Mouse (Mus musculus): ENCODE measurements around the gene Pip5k1b.
A peak's percentile ranks its signal among the peaks of the same experiment; 100 is the strongest.

Pip5k1b gene

DNA sequence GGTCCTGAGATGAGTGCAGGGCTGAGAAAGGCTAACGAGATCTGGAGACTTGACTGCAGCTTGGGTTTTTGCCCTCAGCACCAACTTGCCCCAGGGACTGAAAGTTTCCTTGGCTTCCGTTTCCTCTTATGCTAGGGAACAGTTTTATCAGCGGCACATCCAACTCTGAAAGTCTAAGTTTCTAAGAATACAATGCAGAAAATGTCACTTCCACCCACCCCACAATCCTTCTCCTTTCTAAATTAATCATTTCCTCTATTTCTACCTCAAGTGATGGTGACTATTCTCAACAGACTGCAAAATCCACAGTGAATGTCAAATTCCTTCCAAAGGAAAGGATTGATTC, 138.0 kb downstream of the Pip5k1b start:
- no peak for DNase-seq (ENCODE audit: low read depth, low spot score)

DNA sequence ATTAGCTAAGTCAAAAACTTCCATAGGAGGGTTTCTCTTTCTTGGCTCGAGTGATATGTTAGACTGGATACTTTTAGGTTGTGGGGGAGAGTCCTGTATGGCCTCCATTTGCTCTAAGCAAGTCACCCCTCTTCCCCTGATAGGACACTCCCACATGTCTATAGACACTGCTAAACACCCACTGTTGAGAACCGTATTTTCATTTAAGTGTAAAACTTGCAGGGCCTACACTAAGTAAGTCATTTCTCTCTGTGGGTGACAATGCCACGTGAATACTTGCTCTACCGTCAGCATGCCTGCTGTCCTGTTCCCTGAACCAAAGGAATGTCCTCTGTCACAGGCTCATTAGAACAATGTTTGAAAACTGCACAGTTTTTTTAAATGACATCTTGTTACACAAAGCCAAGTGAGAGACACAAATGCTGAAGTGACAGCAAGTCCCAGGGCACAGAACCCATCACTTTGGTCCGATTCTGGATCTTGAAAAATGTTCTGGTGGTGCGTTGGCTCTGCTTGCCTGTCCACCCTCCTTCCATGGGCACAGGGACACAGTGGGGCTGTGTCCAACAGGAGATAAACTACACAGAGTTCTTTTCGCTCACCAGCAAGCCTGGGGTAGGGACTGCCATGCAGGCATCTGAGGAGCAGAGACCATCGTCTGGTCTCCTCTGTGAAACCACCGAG, 138.6 kb downstream of the Pip5k1b start:
- no peak for DNase-seq (ENCODE audit: low read depth, low spot score)

DNA sequence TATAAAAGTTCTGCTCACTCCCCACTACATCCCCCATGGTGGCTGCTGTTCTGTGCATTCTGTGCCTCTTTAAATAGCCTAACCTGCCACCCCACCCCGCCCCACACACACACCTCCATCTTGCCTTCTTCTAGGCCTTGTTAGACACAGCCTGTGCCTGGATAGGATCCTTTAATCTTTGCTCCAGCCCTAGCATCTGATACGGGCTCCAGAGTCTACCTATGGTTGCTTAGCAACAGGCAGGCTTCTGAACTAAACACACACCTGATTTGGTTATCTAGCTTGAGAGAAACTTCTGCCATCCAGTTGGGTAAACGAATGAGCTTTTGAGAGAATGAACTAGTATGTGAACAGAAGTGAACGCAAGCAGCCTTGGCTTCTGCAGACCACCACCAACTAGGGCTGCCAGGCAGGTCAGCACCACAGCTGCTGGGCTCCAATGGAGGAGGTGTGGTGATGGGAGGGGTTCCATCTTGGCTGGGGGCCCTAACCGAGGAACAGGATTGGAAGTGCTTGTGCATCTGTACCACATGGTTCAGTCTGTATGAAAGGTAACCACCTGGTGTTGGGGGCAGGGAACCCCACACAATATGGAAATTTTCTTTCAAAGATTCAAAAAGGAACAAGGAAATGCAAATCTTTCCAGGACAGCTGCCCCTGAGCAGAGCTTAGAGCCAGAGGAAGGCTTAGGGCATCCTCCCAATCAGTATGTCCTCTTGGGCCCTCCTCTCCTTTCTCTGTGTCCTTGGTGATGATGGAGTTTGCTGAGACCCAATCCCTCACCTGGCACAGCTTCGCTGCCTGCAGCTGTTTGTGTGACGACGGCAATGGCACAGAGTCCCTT, 139.7 kb downstream of the Pip5k1b start:
- DNase-seq (ENCODE audit: low read depth, low spot score) = no peak

DNA sequence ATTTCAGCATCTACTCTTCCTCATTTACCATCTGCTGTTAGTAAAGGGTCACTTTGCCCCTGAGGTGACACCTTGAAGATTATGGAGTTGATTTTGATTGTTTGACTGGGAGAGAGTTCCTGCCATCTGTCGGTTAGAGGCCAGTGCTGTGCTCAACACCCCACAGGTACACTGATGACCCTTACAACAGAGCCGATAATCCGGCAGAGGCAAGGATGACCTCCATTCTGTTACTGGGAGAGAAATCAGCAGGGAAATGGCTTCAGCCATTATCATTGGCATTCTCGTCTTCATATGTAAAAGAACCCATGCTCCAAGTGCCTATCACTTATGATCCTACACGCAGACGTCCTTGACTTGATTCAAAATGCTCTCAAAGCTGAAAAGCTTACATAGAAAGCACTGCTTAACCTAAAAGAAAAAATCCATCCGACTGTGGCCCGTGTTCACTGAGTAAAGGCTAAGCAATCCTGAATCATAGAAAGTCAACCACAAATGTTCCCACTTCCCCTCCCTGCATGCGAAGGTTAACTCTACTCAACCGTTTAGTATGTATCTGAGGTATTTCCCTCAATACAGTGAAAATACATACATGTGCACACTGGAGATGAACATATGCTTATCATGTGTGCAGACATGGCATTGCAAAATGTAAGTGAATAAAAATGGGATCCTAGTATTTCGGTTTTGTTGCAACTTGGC, 146.7 kb downstream of the Pip5k1b start:
- no peak for DNase-seq (ENCODE audit: low read depth, low spot score)

DNA sequence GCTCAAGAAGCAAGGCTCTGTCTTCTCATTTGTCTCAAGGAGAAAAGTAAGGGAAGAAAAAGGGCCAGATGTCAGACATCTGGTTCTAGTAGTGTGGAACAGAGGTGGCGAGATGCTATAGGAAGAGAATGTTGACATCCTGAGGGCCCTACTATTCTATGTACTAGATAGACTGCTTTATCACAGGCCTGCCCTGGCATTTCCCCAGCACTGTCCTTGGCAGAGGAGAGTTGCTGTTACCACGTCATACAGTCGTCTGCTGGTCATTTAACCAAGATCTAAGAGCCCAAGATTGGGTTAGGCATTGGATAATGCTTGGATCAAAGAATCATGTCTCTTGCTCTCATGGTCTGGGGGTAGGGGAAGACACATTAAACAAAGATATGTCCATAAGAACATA, 151.0 kb downstream of the Pip5k1b start:
- DNase-seq (ENCODE audit: low read depth, low spot score) = no peak

DNA sequence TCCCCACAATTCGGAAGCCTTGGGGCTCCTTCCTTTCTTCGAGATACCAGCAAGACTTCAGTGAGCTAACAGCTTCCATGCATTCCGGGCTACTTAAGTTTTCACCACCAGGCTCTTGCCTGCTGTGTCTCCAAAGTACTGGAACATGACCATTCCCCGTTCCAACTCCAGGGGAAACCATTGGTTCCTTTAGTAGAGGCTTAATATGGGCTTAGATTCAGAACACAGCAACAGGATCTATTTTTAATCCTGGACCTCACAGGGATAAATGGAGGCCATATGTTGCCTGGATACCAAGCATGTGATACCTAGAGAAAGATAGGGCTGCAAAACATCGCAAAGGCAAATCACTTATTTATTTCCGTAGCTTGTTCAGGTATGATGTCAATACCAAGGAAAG, 152.4 kb downstream of the Pip5k1b start:
- DNase-seq (ENCODE audit: low read depth, low spot score) = no peak

DNA sequence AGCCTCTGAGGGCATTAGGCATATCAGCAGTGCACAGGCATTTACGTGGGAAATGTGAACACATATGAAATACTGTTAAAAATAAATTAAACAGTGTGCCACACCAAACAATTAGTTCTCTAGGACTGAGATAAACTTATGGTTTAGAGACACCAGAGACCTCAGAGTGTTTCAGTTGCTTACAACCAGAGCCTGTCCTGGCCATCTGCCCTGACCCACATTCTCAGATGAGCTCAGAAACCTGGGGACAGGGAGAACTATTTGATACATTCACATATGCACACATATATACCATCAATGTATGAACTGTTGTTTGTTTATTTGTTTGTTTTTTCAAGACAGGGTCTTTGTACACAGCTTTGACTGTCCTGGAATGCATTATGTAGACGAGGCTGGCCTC, 161.8 kb downstream of the Pip5k1b start:
- DNase-seq (ENCODE audit: low read depth, low spot score) = no peak

DNA sequence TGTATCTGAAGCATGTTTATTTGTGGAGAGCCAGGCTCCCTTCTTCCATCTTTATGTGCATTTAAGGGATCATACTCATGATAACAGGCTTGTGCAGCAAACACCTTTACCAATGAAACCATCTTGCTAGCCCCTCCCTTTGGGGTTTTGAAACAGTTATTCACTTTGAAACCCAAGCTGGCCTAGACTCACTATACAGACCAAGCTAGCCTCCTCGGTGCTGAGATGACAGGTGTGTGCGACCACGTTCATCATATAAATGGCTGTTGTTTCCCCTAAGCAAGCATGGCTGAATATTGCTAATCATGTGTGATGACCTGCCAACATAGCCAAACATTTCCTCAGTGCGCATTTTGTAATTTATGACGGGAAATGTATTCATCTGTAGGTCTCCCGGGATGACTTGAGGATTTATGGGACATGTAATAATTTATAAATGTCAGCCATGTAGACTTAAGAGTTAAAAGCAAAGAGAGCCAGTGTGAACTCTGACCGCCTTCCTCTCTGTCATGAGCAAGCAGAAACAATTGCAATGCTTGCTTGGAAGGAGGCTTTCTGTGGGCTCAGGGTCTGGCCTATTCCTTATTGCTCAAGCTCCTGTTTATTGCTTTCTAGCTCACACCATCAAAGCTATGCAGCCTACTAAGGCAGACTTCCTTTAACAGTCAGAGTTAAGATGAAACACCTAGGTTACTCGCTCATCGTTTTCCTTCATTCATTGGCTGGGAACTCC, 164.0 kb downstream of the Pip5k1b start:
- DNase-seq (ENCODE audit: low read depth, low spot score) = no peak

DNA sequence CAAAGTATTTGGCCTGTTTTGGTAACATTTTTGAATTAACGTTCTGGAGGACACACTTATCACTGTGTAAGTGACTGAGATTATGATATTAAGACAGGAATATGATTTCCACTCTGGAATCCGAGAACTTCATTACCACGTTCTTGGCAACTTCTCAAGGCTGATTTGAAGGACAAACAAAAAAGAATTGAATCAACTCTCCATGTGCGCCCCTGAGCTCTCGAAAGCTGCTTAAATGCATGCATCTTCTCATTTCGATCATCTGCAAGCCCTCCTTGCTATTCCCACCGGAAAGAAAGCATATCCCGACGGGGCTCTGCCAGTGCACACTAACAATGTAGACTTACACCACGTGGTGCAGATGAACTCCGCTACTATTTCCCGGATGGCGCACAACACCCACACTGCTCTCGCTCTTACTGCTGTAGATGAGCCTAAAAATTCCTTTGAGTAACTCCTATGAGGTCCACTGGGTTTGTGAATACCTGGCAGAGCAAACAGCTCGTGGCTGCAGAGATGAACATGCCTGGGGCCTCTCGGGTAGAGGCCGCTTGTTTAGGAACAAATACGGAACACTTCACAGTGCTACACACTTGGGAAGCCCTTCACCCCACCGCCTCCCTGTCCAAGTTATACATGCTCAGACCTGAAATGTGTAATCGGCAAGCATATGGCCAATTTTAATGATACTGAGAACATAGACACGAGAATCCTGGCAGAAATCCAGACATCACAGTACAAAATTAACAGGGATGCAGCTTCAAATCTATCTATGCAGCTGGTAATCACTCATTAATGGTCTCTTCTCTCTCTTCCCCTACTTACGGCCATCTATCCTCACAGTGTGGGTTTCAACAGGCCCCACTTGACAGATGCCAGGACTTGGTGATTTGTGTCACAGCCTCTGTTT, 168.5 kb downstream of the Pip5k1b start:
- no peak for DNase-seq (ENCODE audit: low read depth, low spot score)

DNA sequence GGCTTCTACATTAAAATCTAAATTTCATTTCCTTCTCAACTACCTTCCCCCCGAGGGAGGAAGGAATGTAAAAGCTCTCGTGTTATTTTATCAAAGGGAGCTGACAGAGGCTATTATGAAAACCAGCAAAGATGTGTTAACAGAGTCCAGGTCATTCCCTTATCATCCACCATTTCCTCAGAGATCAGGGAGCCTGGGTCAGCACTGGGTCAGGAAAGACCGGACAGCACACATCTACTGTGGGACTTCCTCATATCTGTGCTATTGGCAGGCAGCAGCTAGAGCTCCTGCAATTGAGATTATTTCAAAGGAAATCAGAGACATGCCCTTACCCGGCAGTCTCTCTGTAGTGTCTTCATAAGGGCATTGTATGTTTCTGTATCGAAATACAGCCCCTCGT, 177.2 kb downstream of the Pip5k1b start:
- DNase-seq (ENCODE audit: low read depth, low spot score) = no peak

DNA sequence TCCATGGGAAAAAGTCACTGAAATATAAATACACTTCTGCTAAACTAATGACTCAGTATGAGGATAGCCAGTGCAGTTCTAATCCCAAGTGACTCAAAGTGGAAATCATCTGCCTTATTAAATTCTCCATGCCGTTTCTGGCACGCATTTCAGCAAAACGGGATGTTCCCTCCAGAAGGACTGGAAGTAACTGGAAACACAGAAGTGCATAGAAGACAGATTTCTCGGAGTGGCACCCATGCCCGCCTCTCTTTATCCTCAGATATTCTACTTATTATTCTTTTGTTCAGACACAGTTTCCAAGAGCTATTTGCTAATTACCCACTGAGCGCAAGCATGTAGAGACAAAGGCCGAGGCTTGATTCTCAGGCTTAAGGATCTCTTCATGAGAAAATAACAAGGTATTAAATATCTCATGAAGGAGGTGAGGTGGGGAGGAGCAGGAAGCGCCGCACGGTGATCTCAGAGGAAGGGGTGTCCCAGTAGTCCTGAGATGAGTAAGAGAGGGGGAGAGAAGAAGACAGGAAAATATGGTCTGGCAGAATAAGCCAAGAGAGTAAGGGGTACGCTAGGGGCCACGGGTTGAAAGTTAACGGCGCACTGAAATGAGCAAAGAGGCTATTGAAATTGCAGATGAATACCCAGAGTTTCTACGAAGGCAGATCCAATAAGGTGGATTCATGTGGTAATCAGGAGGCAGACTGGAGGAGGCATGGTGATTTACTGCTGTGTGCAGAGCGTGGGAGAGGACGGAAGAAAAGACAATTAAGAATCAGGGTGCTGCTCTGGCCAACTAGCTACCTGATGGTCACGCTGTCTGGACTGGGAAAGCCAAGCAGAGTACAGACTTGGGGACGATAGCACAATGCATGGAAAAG, 183.7 kb downstream of the Pip5k1b start:
- peak; percentile 10 for DNase-seq (ENCODE audit: low read depth, low spot score)

DNA sequence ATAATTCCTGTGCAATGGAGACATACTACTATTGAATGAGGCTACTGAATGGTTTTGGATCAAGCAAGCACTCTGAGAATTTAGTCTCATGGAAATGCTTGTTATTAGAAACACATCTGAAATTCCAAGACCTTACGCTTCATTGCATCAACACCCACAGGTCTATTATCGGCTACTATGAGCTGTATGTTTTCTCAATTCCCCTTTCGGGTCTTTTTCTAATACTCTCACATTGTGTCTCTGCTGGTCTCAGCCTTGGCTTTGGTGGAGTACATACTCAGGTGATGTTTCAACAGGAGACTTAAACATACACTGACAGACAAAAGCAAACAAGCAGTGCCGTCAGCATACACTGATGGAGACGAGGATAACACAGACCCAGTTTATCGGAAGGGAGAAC, 187.3 kb downstream of the Pip5k1b start:
- DNase-seq (ENCODE audit: low read depth, low spot score) = no peak

DNA sequence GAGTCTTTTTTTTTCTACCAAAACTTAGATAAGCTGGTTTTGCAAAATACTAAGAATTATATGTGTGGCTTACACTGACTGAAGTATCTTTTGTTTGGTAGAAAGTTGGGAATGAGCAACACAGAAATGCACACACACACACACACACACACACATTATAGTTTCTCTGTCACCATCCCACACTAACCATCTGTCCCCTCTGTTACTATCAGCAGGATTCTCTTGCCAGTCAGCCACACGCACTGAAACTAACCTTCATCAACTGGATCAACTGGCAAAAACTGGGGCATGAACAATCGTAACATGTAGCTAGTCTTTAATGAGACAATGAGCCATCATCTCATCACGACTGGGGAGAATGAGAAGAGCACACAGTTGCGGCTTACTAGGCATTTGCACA, 187.9 kb downstream of the Pip5k1b start:
- DNase-seq (ENCODE audit: low read depth, low spot score) = no peak

DNA sequence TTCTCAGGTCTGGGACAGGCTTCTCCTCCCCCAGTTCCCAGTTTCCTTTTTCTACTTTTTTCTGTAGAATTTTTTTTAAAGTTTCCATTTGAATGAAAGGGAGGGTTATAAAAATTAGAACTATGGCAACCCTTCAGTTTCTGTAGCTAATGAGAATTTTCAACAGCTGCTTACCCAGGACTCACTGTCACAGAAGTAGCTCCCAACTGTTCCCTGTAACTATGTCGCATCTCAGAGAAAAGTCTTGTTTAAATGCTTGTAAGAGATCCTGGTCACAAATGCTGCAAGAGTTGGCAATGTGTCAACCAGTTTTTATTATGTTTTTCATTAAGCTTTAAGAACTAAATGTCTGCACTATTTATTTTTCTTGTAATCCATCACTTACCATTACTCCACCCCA, 188.9 kb downstream of the Pip5k1b start:
- DNase-seq (ENCODE audit: low read depth, low spot score) = no peak

DNA sequence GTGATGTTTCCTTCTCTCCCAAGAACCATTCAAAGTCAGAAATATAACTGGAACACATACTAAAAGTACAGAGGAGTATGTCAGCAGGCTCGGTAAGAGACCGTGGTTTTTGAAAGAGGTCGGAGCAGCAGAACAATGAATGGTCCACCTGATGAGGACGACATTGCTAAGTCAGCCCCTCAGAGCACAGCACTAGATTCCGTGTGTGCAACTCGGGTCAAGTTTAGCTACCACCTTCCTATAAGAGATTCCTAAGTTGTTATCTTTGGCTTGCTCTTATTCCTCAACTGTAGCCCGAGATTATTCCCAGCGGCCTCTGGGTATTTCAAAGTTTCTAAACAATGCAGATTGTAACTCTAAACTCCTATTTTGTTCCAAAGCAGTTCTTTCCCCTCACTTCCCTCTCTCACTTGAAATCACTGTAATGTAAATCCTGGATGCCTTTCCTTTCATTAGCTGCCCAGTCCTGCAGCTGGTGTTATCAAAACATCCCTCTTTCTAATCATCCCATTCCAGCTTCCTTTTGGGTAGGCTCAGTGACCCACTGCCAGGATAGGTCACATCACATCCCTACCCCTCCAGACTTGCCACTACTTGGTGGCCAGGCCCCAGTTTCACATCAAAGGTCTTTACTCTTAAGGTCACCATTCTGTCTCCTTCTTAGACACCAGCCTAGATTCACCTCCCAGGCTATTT, 192.9 kb downstream of the Pip5k1b start:
- DNase-seq (ENCODE audit: low read depth, low spot score) = no peak

DNA sequence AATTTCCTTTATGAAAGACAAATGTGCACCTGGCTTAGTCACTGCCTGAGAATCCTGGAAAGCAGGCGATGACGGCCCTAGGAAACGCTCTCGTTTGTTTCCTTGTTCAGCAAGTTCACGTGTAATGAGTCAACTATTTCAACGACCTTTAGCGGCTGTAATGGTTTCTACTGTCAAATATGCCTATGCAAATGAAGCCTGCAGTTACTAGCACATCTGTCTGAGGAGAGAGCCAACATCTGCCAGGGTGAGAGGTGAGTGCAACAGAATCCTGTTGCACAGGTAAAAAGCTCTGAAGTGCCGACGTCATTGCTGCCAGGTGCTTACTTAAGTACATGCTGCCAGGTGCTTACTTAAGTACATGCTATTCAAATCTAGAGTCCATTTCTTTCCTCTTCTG, 196.4 kb downstream of the Pip5k1b start:
- no peak for DNase-seq (ENCODE audit: low read depth, low spot score)

DNA sequence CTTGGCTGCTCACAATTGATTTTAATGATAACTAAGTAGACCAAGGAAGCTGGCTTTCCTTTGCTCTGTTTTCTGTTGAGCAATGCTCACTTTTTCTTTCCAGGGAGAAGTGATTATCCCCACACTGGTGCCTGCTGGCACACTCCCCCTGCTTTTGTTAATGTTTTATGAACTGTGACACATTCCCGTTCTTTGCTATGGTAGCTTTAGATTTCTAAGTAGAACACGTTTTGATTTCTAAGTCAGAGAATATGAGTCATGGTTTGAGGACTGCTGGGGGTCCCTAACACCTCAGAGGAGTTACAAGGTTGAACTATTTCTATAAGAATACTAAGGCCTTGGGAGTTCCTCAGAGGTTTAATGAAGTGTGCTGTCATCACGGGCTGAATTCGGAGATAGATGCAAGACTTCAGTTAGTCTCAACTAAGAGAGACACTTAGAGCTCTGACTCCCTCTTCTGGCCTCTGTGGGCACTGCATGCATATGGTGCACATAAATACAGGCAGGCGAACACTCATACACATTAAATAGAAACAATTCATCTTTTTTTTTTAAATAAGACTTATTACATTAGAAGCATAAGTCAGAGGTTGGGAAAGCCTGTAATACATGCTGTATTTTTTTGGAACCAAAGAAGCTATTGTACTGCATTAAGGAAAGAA, 203.2 kb downstream of the Pip5k1b start:
- no peak for DNase-seq (ENCODE audit: low read depth, low spot score)

DNA sequence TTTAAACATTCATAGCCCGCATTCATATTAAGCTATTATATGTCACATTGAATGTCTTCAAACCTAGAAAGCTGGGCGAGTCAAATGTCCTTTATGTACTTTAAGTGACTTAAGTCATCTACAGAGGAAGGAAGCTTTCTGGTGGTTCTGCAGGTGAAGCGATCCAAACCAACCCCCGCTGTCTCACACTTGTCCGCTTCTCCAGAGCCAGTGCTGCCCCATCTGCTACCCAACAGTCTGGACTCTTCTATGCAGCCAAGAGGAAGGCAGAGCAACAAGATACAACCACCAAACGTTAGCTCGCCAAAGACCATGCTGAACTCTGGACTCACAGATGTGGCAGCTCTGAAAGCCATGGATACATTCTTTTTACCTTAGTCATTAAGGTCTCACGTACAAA, 211.2 kb downstream of the Pip5k1b start:
- DNase-seq (ENCODE audit: low read depth, low spot score) = no peak

DNA sequence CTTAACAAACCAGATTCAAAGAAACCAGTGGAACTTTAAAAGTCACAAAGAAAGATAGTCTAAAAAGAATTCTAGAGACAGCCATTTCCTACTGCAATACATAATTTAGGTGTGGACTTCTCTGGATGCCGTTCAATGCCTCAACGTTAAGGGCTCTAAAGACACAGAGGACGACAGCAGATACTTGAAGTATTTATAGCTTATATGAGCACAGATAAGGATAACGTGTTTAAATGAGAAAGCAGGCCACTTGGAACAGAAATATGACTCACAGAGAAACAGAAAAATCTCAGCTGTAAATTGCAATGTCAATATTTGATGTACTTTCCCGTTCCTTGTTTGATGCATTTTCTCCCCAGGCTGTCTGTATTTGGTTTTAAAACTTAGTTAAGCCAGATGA, 212.9 kb downstream of the Pip5k1b start:
- no peak for DNase-seq (ENCODE audit: low read depth, low spot score)

Measured in skeletal muscle tissue, adult 2 months (tissue).